Mouse (Mus musculus) midbrain, embryonic 14.5 days (tissue): ENCODE measurements around the gene Ripor1. TPM values are rescaled to one million over a fixed set of nuclear protein-coding genes. Genes with fewer than 3 reads are reported as not detected.
"Not testable (repeated sequence)": the region's sequence is repeated elsewhere in the genome, so short reads cannot be mapped to it uniquely, and the experiment has no call there.

Source experiments
- ATAC-seq: fragments of 200-750 bp; cut with Nextera tagmentation; 2 replicates; pipeline ENCODE4 v1.8.0; 2017; ENCODE audit warnings: moderate number of reproducible peaks, moderate library complexity; ENCODE audit not compliant: low FRiP score, low TSS enrichment
- DNase-seq: peaks from one replicate; pipeline ENCODE4 v3.0.0-alpha.2; 2015
- H3K27ac ChIP-seq: fragments of 300-500 bp; sonication (generic); replicated peaks from 2 replicates; pipeline ENCODE4 v1.5.1; 2014; ENCODE audit warnings: mild to moderate bottlenecking, low read depth, low read length, moderate library complexity
- H3K27me3 ChIP-seq: fragments of 300-500 bp; sonication (generic); 2 replicates; pipeline ENCODE4 v1.6.1; 2014; ENCODE audit warnings: low read length, control low read depth, mixed read lengths; ENCODE audit not compliant: control insufficient read depth, insufficient read depth
- H3K36me3 ChIP-seq: fragments of 300-500 bp; sonication (generic); 2 replicates; pipeline ENCODE4 v1.6.1; 2014; ENCODE audit warnings: low read length, control low read depth; ENCODE audit not compliant: control insufficient read depth, insufficient read depth
- H3K4me1 ChIP-seq: fragments of 300-500 bp; sonication (generic); 2 replicates; pipeline ENCODE4 v1.6.1; 2014; ENCODE audit warnings: mild to moderate bottlenecking, antibody characterized with exemption, low read length, control low read depth; ENCODE audit not compliant: control insufficient read depth, insufficient read depth
- H3K4me2 ChIP-seq: fragments of 300-500 bp; sonication (generic); 2 replicates; pipeline ENCODE4 v1.6.1; 2014; ENCODE audit warnings: mild to moderate bottlenecking, low read length, moderate library complexity
- H3K4me3 ChIP-seq: fragments of 300-500 bp; sonication (generic); replicated peaks from 2 replicates; pipeline ENCODE4 v1.5.1; 2014; ENCODE audit warnings: low read depth, low read length
- H3K9ac ChIP-seq: fragments of 300-500 bp; sonication (generic); replicated peaks from 2 replicates; pipeline ENCODE4 v1.6.1; 2014; ENCODE audit warnings: mild to moderate bottlenecking, low read length, moderate library complexity
- H3K9me3 ChIP-seq: fragments of 300-500 bp; sonication (generic); 2 replicates; pipeline ENCODE4 v1.6.1; 2016; ENCODE audit warnings: low read length, control low read depth, mixed read lengths; ENCODE audit not compliant: control insufficient read depth
- WGBS: fragments of 180-500 bp; shearing (Covaris S2); extraction: QIAGEN DNeasy Blood & Tissue Kit; methylation state at CpG from one replicate; pipeline ENCODE4 v1.1.7; 2014; 5-methylcytosine and 5-hydroxymethylcytosine counted together
- polyA plus RNA-seq: library from polyadenylated mRNA; unstranded; fragments of >200 nt; fragmentation: Nextera tagmentation; extraction: Ambion mirVana; gene quantifications from 2 replicates; pipeline ENCODE4 v1.2.1, GENCODE M21; 2014

Gene Ripor1
- polyA plus RNA-seq, 1 experiment from 2014 or later = 26.2 TPM

DNA sequence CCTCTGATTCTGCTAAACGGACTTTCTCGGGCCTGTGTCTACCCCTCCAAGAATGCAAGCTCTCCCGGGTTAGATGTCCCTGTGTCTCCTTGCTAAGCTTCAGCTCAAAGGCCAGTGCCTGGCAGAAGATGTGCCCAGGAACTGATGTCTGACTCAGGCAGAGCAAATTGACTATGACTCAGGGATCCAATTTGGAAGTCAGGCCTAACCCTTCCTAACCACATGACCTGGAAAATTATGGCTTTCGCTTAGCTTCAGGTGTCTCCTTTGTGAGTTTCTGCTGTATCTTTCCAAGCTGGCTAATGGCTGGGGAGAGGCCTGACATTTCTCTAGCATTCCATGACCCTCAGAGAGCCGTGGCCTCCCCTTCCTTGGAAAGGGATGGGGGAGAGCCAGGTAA is 3.8 kb upstream of the Ripor1 start:
- no peak overlapping the region for H3K27ac ChIP-seq

DNA sequence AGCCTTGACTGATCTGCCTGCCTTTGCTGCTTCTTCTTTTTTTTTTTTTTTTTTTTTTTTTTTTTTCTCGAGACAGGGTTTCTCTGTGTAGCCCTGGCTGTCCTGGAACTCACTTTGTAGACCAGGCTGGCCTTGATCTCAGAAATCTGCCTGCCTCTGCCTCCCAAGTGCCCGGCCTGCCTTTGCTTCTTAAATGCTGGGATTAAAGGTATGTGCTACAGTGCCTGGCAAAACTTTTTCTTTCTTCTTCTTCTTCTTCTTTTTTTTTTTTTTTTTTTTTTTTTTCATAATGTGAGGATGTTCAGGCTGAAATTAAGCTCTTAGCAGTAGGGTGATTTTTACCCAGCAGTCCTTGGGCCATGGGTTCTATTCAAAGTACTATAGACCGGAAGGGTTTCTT is 2.5 kb upstream of the Ripor1 start:
- H3K27ac ChIP-seq, H3K9me3 ChIP-seq, H3K27me3 ChIP-seq, ATAC-seq, H3K9ac ChIP-seq, H3K36me3 ChIP-seq, H3K4me3 ChIP-seq, DNase-seq, H3K4me2 ChIP-seq: not testable (repeated sequence)
- 97% methylated on average over 2 of the region's 3 CpGs for WGBS
- peaks cover 10% of the 10 kb centered on the region for H3K4me1 ChIP-seq

More for the DNA sequence above, 3.8 kb upstream of the Ripor1 start:
- Histone ChIP-seq H3K36me3 (no peaks in the 10 kb centered on the region), H3K4me2 (no peak overlapping the region), H3K9ac (no peak overlapping the region), H3K4me1 (no peaks in the 10 kb centered on the region), H3K4me3 (no peak overlapping the region), H3K27me3 (no peaks in the 10 kb centered on the region), H3K9me3 (no peaks in the 10 kb centered on the region)
- DNase-seq (no peak), ATAC-seq (no peak)
- WGBS = 71% methylated on average over 5 of the region's 5 CpGs

DNA sequence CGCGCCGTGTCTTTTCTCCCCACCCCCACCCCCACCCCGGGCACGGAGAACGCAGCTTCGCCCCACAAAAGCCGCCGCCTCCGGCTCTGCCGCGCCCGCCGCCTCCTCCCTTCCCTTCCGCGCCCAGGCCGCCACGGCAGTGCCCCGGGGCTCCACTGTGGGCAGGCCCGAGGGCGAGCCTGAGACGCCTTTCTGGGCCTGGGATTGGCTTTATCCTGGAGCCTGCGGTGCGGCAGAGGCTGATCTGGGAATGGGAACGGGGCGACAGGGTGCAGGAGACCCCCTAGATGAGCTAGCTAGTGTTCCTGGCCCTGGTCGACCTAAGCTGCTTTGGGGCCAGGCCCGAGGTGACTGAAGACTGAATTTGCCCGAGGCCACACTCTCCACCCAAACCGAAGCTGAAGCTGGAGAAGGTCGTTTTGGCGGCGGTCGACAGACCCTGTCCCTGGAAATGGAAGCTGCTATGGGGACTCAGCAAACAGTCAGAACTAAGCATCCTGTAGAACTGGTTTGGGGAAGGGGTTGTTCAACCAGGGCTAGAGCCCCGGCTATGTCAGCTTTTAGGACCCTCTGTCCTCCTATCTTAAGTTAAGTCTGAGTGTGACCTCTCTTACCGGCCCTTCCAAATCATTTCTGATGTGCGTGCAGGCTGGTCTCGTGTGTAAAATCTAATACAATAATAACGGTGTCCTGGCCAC is 585 bp downstream of the Ripor1 start:
- Histone ChIP-seq H3K4me2 (peak overlapping the region; percentile 97), H3K4me1 (peaks cover 13% of the 10 kb centered on the region), H3K36me3 (no peaks in the 10 kb centered on the region), H3K27ac (peak overlapping the region; percentile 93), H3K27me3 (no peaks in the 10 kb centered on the region), H3K4me3 (peak overlapping the region; percentile 80), H3K9me3 (no peaks in the 10 kb centered on the region), H3K9ac (peak overlapping the region; percentile 92)
- peak; percentile 66 for DNase-seq
- ATAC-seq = peak; percentile 47
- 1% methylated on average over 36 of the region's 39 CpGs for WGBS

DNA sequence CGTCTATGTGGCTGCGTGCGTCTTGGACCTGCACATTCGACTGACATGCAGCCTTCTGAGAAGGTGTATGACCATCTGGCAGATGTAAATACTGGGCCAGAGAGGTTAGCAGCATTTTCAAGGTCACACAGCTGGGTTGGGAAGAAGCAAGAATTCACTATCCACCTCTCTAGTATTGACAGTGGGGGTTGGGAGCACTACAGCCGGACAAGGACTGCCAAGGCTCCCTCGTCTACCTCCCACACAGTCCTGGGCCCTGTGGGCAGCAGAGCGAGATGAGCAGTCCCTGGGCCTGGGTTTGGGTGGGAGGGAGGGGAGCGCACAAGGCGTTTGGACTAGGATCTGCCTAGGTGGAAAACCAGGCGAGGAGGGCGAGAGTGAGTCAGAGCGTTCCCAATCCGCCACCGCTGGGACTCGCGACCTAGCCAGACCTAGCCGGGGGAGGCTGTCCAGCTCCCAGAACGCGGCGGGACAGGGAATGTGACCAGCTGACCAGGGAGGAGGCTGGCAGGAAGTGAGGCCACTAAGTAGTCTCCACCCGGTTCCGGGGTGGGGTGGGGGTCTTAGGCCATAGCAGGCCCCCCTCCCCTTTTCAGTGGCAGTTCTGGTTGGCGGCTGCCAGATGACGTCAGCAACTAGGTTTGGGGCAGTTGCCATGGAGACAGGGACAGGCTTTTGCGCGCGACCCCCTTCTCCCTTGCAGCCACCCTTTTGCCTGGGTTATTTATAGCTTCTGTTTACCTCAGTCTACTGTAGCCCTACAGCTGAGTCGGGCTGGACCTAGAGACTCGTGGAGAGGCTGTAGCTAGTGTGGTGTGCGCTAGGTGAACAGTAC is 1.4 kb downstream of the Ripor1 start:
- H3K9ac ChIP-seq = peak overlapping the region; percentile 92
- H3K27me3 ChIP-seq = no peaks in the 10 kb centered on the region; the same call in 1 of the 2 replicates
- peak overlapping the region; percentile 80 for H3K4me3 ChIP-seq
- H3K9me3 ChIP-seq = no peaks in the 10 kb centered on the region
- peak overlapping the region; percentile 93 for H3K27ac ChIP-seq
- WGBS = 2% methylated on average over 30 of the region's 30 CpGs
- peak; percentile 93 for DNase-seq
- peaks cover 13% of the 10 kb centered on the region for H3K4me1 ChIP-seq
- peak overlapping the region; percentile 97 for H3K4me2 ChIP-seq
- peak; percentile 77 for ATAC-seq
- H3K36me3 ChIP-seq = no peaks in the 10 kb centered on the region

DNA sequence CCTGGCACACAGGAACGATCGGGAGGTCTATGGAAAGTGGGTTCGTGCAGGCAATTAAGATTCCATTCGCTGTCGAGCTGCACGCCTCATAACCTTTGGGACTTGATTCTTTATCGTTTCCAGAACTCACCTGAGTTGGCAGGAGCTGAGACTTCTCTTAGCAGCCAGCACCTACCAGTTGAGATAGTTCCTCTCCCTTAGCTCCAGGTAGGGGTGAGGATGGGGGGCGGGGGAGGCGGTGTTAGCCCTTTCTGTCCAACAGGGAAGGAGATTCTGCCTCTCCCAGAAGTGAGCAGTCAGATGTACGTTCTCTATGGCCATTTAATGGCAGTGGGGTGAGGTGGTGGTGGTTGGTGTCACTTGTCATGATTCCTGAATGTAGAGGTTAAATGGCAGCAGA is 2.0 kb downstream of the Ripor1 start:
- Histone ChIP-seq H3K36me3 (no peaks in the 10 kb centered on the region), H3K4me1 (peaks cover 13% of the 10 kb centered on the region), H3K4me3 (peak overlapping the region; percentile 80), H3K27me3 (peaks cover 4% of the 10 kb centered on the region; the same call in 1 of the 2 replicates), H3K9me3 (no peaks in the 10 kb centered on the region), H3K9ac (peak overlapping the region; percentile 92; the same call in 1 of the 2 replicates), H3K27ac (peak overlapping the region; percentile 93), H3K4me2 (peak overlapping the region; percentile 97)
- DNase-seq = no peak
- ATAC-seq = no peak
- 7% methylated on average over 10 of the region's 10 CpGs for WGBS

DNA sequence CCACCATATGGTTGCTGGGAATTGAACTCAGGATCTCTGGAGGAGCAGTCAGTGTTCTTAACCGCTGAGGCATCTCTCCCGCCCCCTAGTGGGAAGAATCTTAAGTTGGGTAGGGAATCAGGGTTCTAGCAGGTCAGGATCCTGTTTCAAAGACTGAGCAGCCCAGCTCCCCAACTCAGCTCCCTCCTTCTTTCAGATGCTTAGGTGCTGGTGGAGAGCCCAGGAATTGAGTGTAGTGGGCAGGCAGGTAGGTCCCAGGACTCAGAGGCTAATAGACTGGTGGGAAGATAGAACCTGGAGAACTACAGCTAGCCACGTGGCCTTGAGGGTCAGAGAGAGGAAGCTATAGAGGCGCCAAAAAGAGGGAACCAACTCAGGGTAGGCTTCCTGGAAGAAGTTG is 2.6 kb downstream of the Ripor1 start:
- ATAC-seq (no peak), DNase-seq (peak; percentile 53)
- Histone ChIP-seq H3K4me2 (no peak overlapping the region; the same call in 1 of the 2 replicates), H3K27me3 (peaks cover 8% of the 10 kb centered on the region), H3K36me3 (no peaks in the 10 kb centered on the region), H3K9ac (no peak overlapping the region), H3K4me3 (no peak overlapping the region), H3K27ac (no peak overlapping the region), H3K4me1 (peaks cover 13% of the 10 kb centered on the region), H3K9me3 (no peaks in the 10 kb centered on the region)
- WGBS = 32% methylated on average over 4 of the region's 4 CpGs

DNA sequence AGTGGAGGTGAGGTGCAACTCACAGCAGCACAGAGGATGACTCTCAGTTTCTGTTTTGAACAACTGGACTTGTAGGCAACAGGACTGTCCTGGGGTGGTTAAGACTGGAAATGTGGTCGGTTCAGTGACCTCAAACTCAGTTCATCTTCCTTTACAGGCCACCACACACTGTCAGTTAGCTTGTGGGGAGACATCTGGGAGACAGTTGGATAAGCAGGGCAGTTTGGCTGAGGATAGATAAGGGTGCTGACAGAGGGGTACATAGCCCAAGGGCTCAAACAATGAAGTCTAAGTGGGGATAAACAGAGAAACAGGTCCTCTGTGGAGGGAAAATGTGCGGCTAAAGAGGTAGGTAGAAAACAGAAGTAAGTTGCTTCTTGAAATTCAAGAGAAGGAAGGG is 4.3 kb downstream of the Ripor1 start:
- peaks cover 13% of the 10 kb centered on the region for H3K27me3 ChIP-seq
- ATAC-seq (no peak), DNase-seq (no peak)
- H3K9ac ChIP-seq = no peak overlapping the region
- no peaks in the 10 kb centered on the region for H3K9me3 ChIP-seq
- no peaks in the 10 kb centered on the region for H3K36me3 ChIP-seq
- 76% methylated on average over 2 of the region's 2 CpGs for WGBS
- peaks cover 21% of the 10 kb centered on the region for H3K4me1 ChIP-seq
- H3K4me3 ChIP-seq = no peak overlapping the region
- no peak overlapping the region for H3K4me2 ChIP-seq
- no peak overlapping the region for H3K27ac ChIP-seq

DNA sequence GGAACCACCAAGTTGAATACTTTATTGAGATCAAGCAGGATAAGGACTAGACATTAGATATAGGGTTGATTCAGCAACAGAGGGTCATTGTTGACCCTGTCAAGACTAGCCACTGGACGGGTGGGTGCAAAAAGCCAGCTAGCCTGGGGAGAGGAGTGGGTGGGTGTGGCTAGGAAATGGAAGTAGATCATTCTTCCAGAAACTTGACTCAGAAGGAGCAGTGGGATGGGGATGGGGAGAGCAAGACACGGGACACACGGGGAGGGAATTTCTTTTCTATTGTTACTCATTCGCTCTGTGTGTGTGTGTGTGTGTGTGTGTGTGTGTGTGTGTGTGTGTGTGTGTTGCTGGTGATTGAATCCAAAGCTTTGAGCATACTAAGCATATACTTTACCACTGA is 4.7 kb downstream of the Ripor1 start:
- no peak for DNase-seq
- no peak overlapping the region for H3K9ac ChIP-seq
- H3K9me3 ChIP-seq = no peaks in the 10 kb centered on the region
- H3K27ac ChIP-seq = no peak overlapping the region
- H3K4me3 ChIP-seq = no peak overlapping the region
- peaks cover 13% of the 10 kb centered on the region for H3K27me3 ChIP-seq
- H3K4me2 ChIP-seq = no peak overlapping the region
- H3K4me1 ChIP-seq = peaks cover 21% of the 10 kb centered on the region
- ATAC-seq = no peak
- peaks cover 2% of the 10 kb centered on the region for H3K36me3 ChIP-seq
- WGBS = 85% methylated on average over 4 of the region's 4 CpGs
